Mouse (Mus musculus): ENCODE results near the gene Selenbp2. TPM values are rescaled to one million over a fixed set of nuclear protein-coding genes. Genes with fewer than 3 reads are reported as not detected.
"Not testable (repeated sequence)": the region's sequence is repeated elsewhere in the genome, so short reads cannot be mapped to it uniquely, and the experiment has no call there.

Gene Selenbp2
- total and polyA plus RNA-seq, 3 experiments: 35.7 to 67.0 TPM; not detected in 1

- peaks cover 0 to 8% of the 10 kb centered on the region in 2 experiments; a peak in 2 of 4 replicates for H3K36me3 ChIP-seq (ENCODE audit: control insufficient read depth in 1 of 2, insufficient read depth in 2 of 2, low read length in 2 of 2)
- H3K4me1 ChIP-seq (ENCODE audit: control insufficient read depth in 1 of 2, insufficient read depth in 2 of 2, low read length in 2 of 2): peaks cover 12 to 22% of the 10 kb centered on the region in 2 experiments
- 0 out of 2 replicates have a peak, but pooled peaks have one; percentile 16 for TF ChIP-seq TBP (IDR thresholded peaks at IDR 0.05; ENCODE audit: low read depth, low read length)
- TF ChIP-seq E2F4 (IDR thresholded peaks at IDR 0.05; ENCODE audit: borderline replicate concordance, low read depth, low read length): no peak
- TF ChIP-seq JUND (IDR thresholded peaks at IDR 0.05; ENCODE audit: low read depth, low read length): 0 out of 2 replicates have a peak, but pooled peaks have one; percentile 37
- no peak for TF ChIP-seq ZC3H11A (IDR thresholded peaks at IDR 0.05; ENCODE audit: low read depth, low read length)
- no peak for TF ChIP-seq CHD2 (IDR thresholded peaks at IDR 0.05; ENCODE audit: low read length)
- peak; percentile 50 for DNase-seq (ENCODE audit: low read depth, low spot score)
- H3K27ac ChIP-seq (ENCODE audit: control insufficient read depth, low read depth, low read length): no peak overlapping the region
- no peaks in the 10 kb centered on the region for H3K9me3 ChIP-seq (replicated peaks; ENCODE audit: insufficient read depth, low read length)
- peaks cover 0 to under 1% of the 10 kb centered on the region in 2 experiments; a peak in 1 of 4 replicates for H3K27me3 ChIP-seq (ENCODE audit: control insufficient read depth in 1 of 2, insufficient read depth in 2 of 2, low read length in 2 of 2)
- no peaks in the 10 kb centered on the region for H3K79me2 ChIP-seq (ENCODE audit: control insufficient read depth, insufficient read depth, low read length, poor library complexity)
- H3K4me3 ChIP-seq (ENCODE audit: control insufficient read depth in 1 of 2, insufficient read depth in 1 of 2, low read depth in 2 of 2, low read length in 2 of 2): no peak overlapping the region
- no peak overlapping the region for H3K9ac ChIP-seq (ENCODE audit: control insufficient read depth, low read depth, low read length, poor library complexity, severe bottlenecking)
These were observed 12.6 kb upstream of the Selenbp2 start for GRCm38 (mm10) chr3:94680783-94681182.

DNA sequence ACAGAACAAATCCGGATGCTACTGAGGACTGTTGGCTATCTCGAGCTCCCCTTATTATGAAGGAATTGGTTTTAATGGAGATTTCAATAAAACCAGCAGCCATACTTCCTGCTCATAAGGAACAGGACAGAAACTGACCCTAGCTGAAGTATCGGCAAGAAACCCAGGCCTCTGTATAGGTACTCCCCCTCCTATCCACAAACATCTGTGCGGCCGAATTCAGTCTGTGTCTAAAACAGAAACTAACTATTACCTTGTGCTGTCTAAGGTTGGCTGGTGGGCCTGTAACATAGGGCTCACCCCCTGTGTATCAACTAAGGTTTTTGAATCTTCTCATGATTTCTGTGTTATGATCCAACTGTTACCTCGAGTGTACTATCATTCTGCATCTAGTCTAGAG lies 9.7 kb upstream of the Selenbp2 start:
- Histone ChIP-seq H3K4me1 (ENCODE audit: control insufficient read depth in 1 of 2, insufficient read depth in 2 of 2, low read length in 2 of 2) (peaks cover 23 to 31% of the 10 kb centered on the region in 2 experiments), H3K9me3 (replicated peaks; ENCODE audit: insufficient read depth, low read length) (no peaks in the 10 kb centered on the region), H3K27ac (ENCODE audit: control insufficient read depth, low read depth, low read length) (no peak overlapping the region), H3K9ac (ENCODE audit: control insufficient read depth, low read depth, low read length, poor library complexity, severe bottlenecking) (no peak overlapping the region), H3K27me3 (ENCODE audit: control insufficient read depth in 1 of 2, insufficient read depth in 2 of 2, low read length in 2 of 2) (no peaks in the 10 kb centered on the region), H3K36me3 (ENCODE audit: control insufficient read depth in 1 of 2, insufficient read depth in 2 of 2, low read length in 2 of 2) (peaks cover 0 to 19% of the 10 kb centered on the region in 2 experiments; a peak in 2 of 4 replicates), H3K79me2 (ENCODE audit: control insufficient read depth, insufficient read depth, low read length, poor library complexity) (no peaks in the 10 kb centered on the region), H3K4me3 (ENCODE audit: control insufficient read depth in 1 of 2, insufficient read depth in 1 of 2, low read depth in 2 of 2, low read length in 2 of 2) (no peak overlapping the region)
- no peak for TF ChIP-seq BHLHE40 (IDR thresholded peaks at IDR 0.05; ENCODE audit: borderline replicate concordance, low read depth, low read length)
- TF ChIP-seq RCOR1 (IDR thresholded peaks at IDR 0.05; ENCODE audit: low read depth, low read length): 0 out of 2 replicates have a peak, but pooled peaks have one; percentile 5
- TF ChIP-seq MAZ (IDR thresholded peaks at IDR 0.05; ENCODE audit: low read depth, low read length): 0 out of 2 replicates have a peak, but pooled peaks have one; percentile 26
- no peak for DNase-seq (ENCODE audit: low read depth, low spot score)

DNA sequence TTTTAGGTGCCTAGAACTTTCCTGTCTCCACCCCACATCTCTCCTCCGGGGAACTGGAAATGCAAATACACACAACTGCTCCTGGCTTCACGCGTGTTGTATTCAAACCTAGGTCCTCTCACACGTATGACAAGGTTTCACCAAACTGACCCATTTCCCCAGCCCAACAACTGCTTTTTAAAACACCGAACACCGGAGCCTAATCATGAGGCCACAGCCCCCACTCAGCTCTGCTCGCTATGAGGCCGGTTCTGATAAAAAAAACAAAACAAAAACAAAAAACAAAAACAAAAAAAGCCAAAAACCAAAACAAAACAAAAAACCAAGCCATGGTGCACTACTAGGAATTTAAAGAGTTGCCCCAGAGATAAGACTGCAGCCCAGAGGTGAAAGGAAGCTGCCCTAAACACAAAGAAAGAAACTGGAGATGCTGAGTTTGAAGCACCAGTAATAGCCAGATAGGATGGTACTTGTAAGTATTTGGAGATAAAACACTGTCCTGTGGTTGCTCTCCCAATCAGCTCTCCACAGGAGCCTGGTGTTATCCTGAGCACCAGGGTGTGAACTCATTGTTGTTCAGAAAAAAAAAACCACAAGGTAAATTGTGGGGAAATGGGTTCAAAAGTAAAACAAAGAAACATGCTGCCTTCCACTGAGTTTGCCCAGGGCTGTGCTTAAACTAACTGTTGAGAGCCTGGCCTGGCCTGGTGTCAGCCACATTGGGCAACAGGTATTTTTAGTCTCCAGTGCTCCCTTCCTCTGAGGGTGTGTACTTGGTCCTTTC lies 7.2 kb upstream of the Selenbp2 start:
- H3K9me3 ChIP-seq (replicated peaks; ENCODE audit: insufficient read depth, low read length); H3K79me2 ChIP-seq (ENCODE audit: control insufficient read depth, insufficient read depth, low read length, poor library complexity); H3K27me3 ChIP-seq (ENCODE audit: control insufficient read depth in 1 of 2, insufficient read depth in 2 of 2, low read length in 2 of 2): not testable (repeated sequence)
- H3K27ac ChIP-seq (ENCODE audit: control insufficient read depth, low read depth, low read length): peak overlapping the region; percentile 87
- peak; percentile 88 for DNase-seq (ENCODE audit: low read depth, low spot score)
- peaks cover 0 to 19% of the 10 kb centered on the region in 2 experiments; a peak in 2 of 4 replicates for H3K36me3 ChIP-seq (ENCODE audit: control insufficient read depth in 1 of 2, insufficient read depth in 2 of 2, low read length in 2 of 2)
- H3K4me3 ChIP-seq (ENCODE audit: control insufficient read depth in 1 of 2, insufficient read depth in 1 of 2, low read depth in 2 of 2, low read length in 2 of 2): peak overlapping the region; percentile 42 to 51
- H3K9ac ChIP-seq (ENCODE audit: control insufficient read depth, low read depth, low read length, poor library complexity, severe bottlenecking): peak overlapping the region; percentile 50
- H3K4me1 ChIP-seq (ENCODE audit: control insufficient read depth in 1 of 2, insufficient read depth in 2 of 2, low read length in 2 of 2): peaks cover 23 to 26% of the 10 kb centered on the region in 2 experiments
- TF ChIP-seq ZMIZ1 (IDR thresholded peaks at IDR 0.05; ENCODE audit: low read depth, low read length) (0 out of 2 replicates have a peak, but pooled peaks have one; percentile 57), SIN3A (IDR thresholded peaks at IDR 0.05; ENCODE audit: low read length) (peak; percentile 97), ZNF384 (IDR thresholded peaks at IDR 0.05; ENCODE audit: low read depth, low read length) (peak; percentile 89), TAL1 (IDR thresholded peaks at IDR 0.05; ENCODE audit: low read length) (peak; percentile 88), TBP (IDR thresholded peaks at IDR 0.05; ENCODE audit: low read depth, low read length) (0 out of 2 replicates have a peak, but pooled peaks have one; percentile 23), MYC (IDR thresholded peaks at IDR 0.05; ENCODE audit: low read depth, low read length) (peak; percentile 85), ETS1 (IDR thresholded peaks at IDR 0.05; ENCODE audit: low read depth, low read length) (peak; percentile 93), EP300 (IDR thresholded peaks at IDR 0.05; ENCODE audit: low read depth in 1 of 2, low read length in 2 of 2) (peak; percentile 91 to 96), BHLHE40 (IDR thresholded peaks at IDR 0.05; ENCODE audit: borderline replicate concordance, low read depth, low read length) (peak; percentile 81), CHD2 (IDR thresholded peaks at IDR 0.05; ENCODE audit: low read length) (peak; percentile 59; the same call in 1 of the 2 replicates), GATA1 (IDR thresholded peaks at IDR 0.05; ENCODE audit: low read depth, low read length) (peak; percentile 97), MAFK (IDR thresholded peaks at IDR 0.05; ENCODE audit: borderline replicate concordance, low read depth, low read length) (peak; percentile 93), POLR2AphosphoS2 (IDR thresholded peaks at IDR 0.05; ENCODE audit: low read length) (0 out of 2 replicates have a peak, but pooled peaks have one; percentile 27), ZKSCAN1 (IDR thresholded peaks at IDR 0.05; ENCODE audit: low read depth, low read length) (peak; percentile 76), MAZ (IDR thresholded peaks at IDR 0.05; ENCODE audit: low read depth, low read length) (peak; percentile 75; the same call in 1 of the 2 replicates), MYB (IDR thresholded peaks at IDR 0.05; ENCODE audit: low read depth, low read length) (peak; percentile 68), RCOR1 (IDR thresholded peaks at IDR 0.05; ENCODE audit: low read depth, low read length) (peak; percentile 96), MXI1 (IDR thresholded peaks at IDR 0.05; ENCODE audit: low read depth, low read length) (peak; percentile 86), KAT2A (conservative IDR thresholded peaks at IDR 0.05; ENCODE audit: low read depth, low read length) (peak; percentile 29; the same call in 1 of the 2 replicates), JUND (IDR thresholded peaks at IDR 0.05; ENCODE audit: low read depth, low read length) (peak; percentile 71; the same call in 1 of the 2 replicates)
